Mouse (Mus musculus) ZHBTc4 (cell line): Measurements from ENCODE around the gene Adgrf1.
A peak's percentile ranks its signal among the peaks of the same experiment; 100 is the strongest.
"Not testable (repeated sequence)": the region's sequence is repeated elsewhere in the genome, so short reads cannot be mapped to it uniquely, and the experiment has no call there.

Experiments
- DNase-seq: peaks from one replicate; pipeline ENCODE4 v3.0.0-alpha.2; 2011; ENCODE audit warnings: low read depth, low spot score

Gene Adgrf1

GRCm38 (mm10) chr17:43266636-43267035 is 3.5 kb upstream of the Adgrf1 start:
- DNase-seq, result peak; percentile 47

- peak; percentile 75 for DNase-seq
Measured at GRCm38 (mm10) chr17:43267046-43267749, 2.9 kb upstream of the Adgrf1 start.

GRCm38 (mm10) chr17:43276220-43276619 is 6.1 kb downstream of the Adgrf1 start:
- DNase-seq, result no peak

- DNase-seq, result no peak
Measured at GRCm38 (mm10) chr17:43277223-43277622, 7.1 kb downstream of the Adgrf1 start.

- DNase-seq, result no peak
Measured at GRCm38 (mm10) chr17:43279671-43280070, 9.5 kb downstream of the Adgrf1 start.

- no peak for DNase-seq
Measured at GRCm38 (mm10) chr17:43282353-43282752, 12.2 kb downstream of the Adgrf1 start.

GRCm38 (mm10) chr17:43282828-43283227 is 12.7 kb downstream of the Adgrf1 start:
- no peak for DNase-seq

- no peak for DNase-seq
Measured at GRCm38 (mm10) chr17:43299515-43299914, 29.4 kb downstream of the Adgrf1 start.

- DNase-seq, result no peak
Measured at GRCm38 (mm10) chr17:43325986-43326671, 56.0 kb downstream of the Adgrf1 start.

GRCm38 (mm10) chr17:43326726-43327700 is 56.9 kb downstream of the Adgrf1 start:
- DNase-seq, result peak; percentile 85

- DNase-seq, result no peak
Measured at GRCm38 (mm10) chr17:43327810-43328209, 57.7 kb downstream of the Adgrf1 start.

GRCm38 (mm10) chr17:43329216-43329615 is 59.1 kb downstream of the Adgrf1 start:
- DNase-seq, result peak; percentile 17

- DNase-seq, result no peak
Measured at GRCm38 (mm10) chr17:43329761-43330183, 59.6 kb downstream of the Adgrf1 start.

GRCm38 (mm10) chr17:43332686-43333085 is 62.6 kb downstream of the Adgrf1 start:
- DNase-seq, result no peak

GRCm38 (mm10) chr17:43334074-43334473 is 63.9 kb downstream of the Adgrf1 start:
- no peak for DNase-seq

- no peak for DNase-seq
Measured at GRCm38 (mm10) chr17:43337643-43338042, 67.5 kb downstream of the Adgrf1 start.

GRCm38 (mm10) chr17:43338279-43338678 is 68.2 kb downstream of the Adgrf1 start:
- no peak for DNase-seq

- not testable (repeated sequence) for DNase-seq
Measured at GRCm38 (mm10) chr17:43346499-43346898, 76.4 kb downstream of the Adgrf1 start.

GRCm38 (mm10) chr17:43357902-43358539 is 87.9 kb downstream of the Adgrf1 start:
- DNase-seq, result no peak

- peak; percentile 28 for DNase-seq
Measured at GRCm38 (mm10) chr17:43359826-43360619, 89.9 kb downstream of the Adgrf1 start, which contains the start of gene Adgrf5. Gene Adgrf5 (plus strand): TSS chr17:43360451.
